Mouse (Mus musculus) lung, embryonic 15.5 days (tissue): ENCODE measurements around the gene Klf12. TPM values are rescaled to one million over a fixed set of nuclear protein-coding genes. Genes with fewer than 3 reads are reported as not detected.

Experiments used
- ATAC-seq: fragments of 200-750 bp; cut with Nextera tagmentation; 2 replicates; pipeline ENCODE4 v1.8.0; 2017; ENCODE audit warnings: moderate number of reproducible peaks, borderline replicate concordance; ENCODE audit not compliant: low FRiP score, low TSS enrichment; ENCODE audit errors: extremely low read depth
- H3K27ac ChIP-seq: fragments of 300-500 bp; sonication (generic); 2 replicates; pipeline ENCODE4 v1.5.1; 2015; ENCODE audit warnings: moderate library complexity, mild to moderate bottlenecking, inconsistent platforms
- H3K27me3 ChIP-seq: fragments of 300-500 bp; sonication (generic); 2 replicates; pipeline ENCODE4 v1.6.1; 2015; ENCODE audit warnings: inconsistent platforms
- H3K36me3 ChIP-seq: fragments of 300-500 bp; sonication (generic); 2 replicates; pipeline ENCODE4 v1.6.1; 2015; ENCODE audit warnings: inconsistent platforms
- H3K4me1 ChIP-seq: fragments of 300-500 bp; sonication (generic); 2 replicates; pipeline ENCODE4 v1.6.1; 2015; ENCODE audit warnings: inconsistent platforms
- H3K4me2 ChIP-seq: fragments of 300-500 bp; sonication (generic); 2 replicates; pipeline ENCODE4 v1.6.1; 2015; ENCODE audit warnings: inconsistent platforms, mild to moderate bottlenecking, moderate library complexity
- H3K4me3 ChIP-seq: fragments of 300-500 bp; sonication (generic); 2 replicates; pipeline ENCODE4 v1.5.1; 2015; ENCODE audit warnings: mild to moderate bottlenecking, inconsistent platforms
- H3K9ac ChIP-seq: fragments of 300-500 bp; sonication (generic); 2 replicates; pipeline ENCODE4 v1.6.1; 2015; ENCODE audit warnings: inconsistent platforms
- H3K9me3 ChIP-seq: fragments of 300-500 bp; sonication (generic); 2 replicates; pipeline ENCODE4 v1.6.1; 2016; ENCODE audit warnings: inconsistent platforms
- WGBS: fragments of 180-500 bp; shearing (Covaris S2); methylation state at CpG from one replicate; pipeline ENCODE4 v1.1.7; 2015; 5-methylcytosine and 5-hydroxymethylcytosine counted together
- polyA plus RNA-seq: library from polyadenylated mRNA; unstranded; fragments of >200 nt; fragmentation: Nextera tagmentation; extraction: Ambion mirVana; gene quantifications from 2 replicates; pipeline ENCODE4 v1.2.1, GENCODE M21; 2015

Gene Klf12
- polyA plus RNA-seq, 1 experiment from 2014 or later: 11.6 TPM

DNA sequence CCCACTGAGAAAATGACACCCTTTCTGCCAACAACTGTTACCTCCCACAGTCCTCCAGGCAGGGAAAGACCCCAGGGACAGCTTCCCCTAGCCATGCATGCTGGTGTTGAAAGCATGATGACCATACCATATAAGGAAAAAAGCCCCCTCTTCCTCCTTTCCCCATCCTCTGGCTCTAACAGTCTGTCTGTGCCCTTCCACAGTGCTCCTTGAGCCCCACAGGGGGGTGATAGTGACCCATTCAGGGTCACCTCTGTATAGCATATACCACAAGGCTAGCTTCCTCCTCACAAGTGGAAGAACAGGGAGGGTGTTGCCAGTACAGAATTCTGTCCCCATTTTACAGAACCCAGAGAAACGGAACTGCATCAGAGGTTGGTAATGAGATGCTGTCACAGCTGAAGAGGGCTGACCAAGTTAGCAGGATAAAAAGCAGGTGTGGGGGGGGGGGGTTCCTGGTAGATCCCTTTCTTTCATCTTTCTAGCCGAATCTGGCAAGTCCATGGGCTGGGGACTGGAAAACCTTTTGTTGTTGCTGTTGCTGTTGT lies 214.9 kb downstream of the Klf12 start:
- Histone ChIP-seq H3K27me3 (no peaks in the 10 kb centered on the region), H3K36me3 (no peaks in the 10 kb centered on the region), H3K4me2 (no peak overlapping the region), H3K9me3 (no peaks in the 10 kb centered on the region), H3K27ac (no peak overlapping the region), H3K4me1 (0 out of 2 replicates have a peak, but pooled peaks cover 6% of the 10 kb centered on the region), H3K4me3 (no peak overlapping the region), H3K9ac (no peak overlapping the region)
- no peak for ATAC-seq
- 58% methylated on average over 2 of the region's 2 CpGs for WGBS

DNA sequence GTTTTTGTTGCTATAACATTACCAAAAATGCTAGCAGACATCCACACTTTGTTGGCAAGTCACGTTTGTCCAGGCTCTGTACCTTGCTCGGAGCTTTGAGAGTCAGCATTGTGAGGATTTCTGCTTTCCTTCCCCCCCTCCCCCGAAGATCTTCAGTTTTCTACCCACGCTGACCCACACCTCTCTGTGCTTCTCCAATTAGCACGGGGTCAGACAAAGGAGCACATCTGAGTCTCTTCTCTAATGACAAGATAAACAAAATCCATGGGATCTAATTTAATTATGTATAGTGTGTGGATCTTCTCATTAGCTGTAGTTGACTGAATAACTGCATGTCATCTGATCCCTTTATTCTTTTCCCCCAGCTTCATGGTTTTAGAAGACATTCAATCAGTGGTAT lies 215.8 kb downstream of the Klf12 start:
- H3K27me3 ChIP-seq: no peaks in the 10 kb centered on the region
- H3K4me3 ChIP-seq: no peak overlapping the region
- WGBS: 49% methylated on average over 5 of the region's 5 CpGs
- H3K27ac ChIP-seq: no peak overlapping the region
- ATAC-seq: no peak
- no peaks in the 10 kb centered on the region for H3K9me3 ChIP-seq
- no peak overlapping the region for H3K4me2 ChIP-seq
- H3K36me3 ChIP-seq: no peaks in the 10 kb centered on the region
- 0 out of 2 replicates have a peak, but pooled peaks cover 6% of the 10 kb centered on the region for H3K4me1 ChIP-seq
- no peak overlapping the region for H3K9ac ChIP-seq

DNA sequence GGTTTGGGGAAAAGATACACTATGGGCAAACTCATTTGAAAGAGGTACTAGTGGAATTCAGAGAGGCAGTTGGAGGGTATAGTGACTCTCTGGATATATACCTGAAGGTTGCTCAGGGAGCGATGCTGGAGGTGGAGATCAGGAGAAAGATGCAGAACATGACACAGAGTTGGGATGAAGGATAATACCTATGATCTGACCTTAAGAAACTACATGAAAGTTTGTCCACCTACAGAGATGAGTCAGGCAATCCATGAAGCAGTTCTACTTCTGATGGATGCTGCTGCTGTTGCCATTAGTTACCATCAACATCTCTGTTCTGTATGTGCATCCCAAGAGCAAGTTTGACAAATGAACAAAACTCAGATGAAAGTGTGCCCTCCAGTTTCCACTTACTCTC lies 222.0 kb downstream of the Klf12 start:
- Histone ChIP-seq H3K4me3 (no peak overlapping the region), H3K27ac (no peak overlapping the region), H3K9ac (no peak overlapping the region), H3K9me3 (no peaks in the 10 kb centered on the region), H3K27me3 (no peaks in the 10 kb centered on the region), H3K4me2 (no peak overlapping the region), H3K4me1 (no peaks in the 10 kb centered on the region), H3K36me3 (no peaks in the 10 kb centered on the region)
- WGBS: 94% methylated on average over 1 of the region's 1 CpGs
- ATAC-seq: no peak

DNA sequence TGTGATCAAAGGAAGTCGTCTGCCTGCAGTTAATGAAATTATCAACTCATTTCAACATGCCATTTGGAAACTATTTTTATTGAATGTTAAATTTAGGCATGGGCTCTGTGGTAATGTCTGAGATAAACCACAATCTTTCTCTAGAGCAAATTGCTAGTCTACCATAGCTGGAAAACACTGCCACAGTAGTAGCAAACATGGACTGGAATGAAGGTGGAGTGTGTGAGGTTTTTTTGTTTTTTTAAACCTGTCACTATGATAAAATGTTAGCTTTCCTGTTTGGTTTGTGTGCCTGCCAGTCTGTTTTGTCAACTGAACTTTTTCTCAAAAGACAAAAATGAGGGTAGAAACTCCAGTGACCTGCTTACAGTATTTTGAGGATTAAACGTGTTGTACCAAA lies 230.3 kb downstream of the Klf12 start:
- no peak overlapping the region for H3K9ac ChIP-seq
- 71% methylated on average over 2 of the region's 2 CpGs for WGBS
- no peaks in the 10 kb centered on the region for H3K9me3 ChIP-seq
- H3K4me2 ChIP-seq: no peak overlapping the region
- H3K4me1 ChIP-seq: no peaks in the 10 kb centered on the region
- no peak overlapping the region for H3K4me3 ChIP-seq
- no peak overlapping the region for H3K27ac ChIP-seq
- ATAC-seq: no peak
- H3K36me3 ChIP-seq: no peaks in the 10 kb centered on the region
- no peaks in the 10 kb centered on the region for H3K27me3 ChIP-seq

DNA sequence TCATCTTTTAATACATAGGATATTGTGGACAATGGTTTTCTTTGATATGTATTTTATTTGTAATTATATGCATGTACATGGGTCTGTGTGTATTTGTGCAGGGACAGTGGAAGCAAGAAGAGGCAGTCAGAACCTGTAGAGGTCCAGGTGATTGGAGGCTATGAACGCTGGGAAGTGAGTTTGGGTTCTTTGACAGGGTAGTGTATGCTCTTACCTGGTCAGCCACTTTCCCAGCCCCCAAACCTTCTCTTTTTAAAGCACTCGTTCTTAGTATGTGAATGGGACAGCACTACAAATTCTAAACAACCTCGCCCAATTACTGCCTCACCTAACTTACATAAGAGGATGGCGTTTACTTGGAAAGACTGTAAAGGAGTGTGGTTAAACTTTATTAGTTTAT lies 231.0 kb downstream of the Klf12 start:
- no peaks in the 10 kb centered on the region for H3K9me3 ChIP-seq
- no peak overlapping the region for H3K27ac ChIP-seq
- no peaks in the 10 kb centered on the region for H3K27me3 ChIP-seq
- no peaks in the 10 kb centered on the region for H3K4me1 ChIP-seq
- no peaks in the 10 kb centered on the region for H3K36me3 ChIP-seq
- H3K4me3 ChIP-seq: no peak overlapping the region
- no peak for ATAC-seq
- no peak overlapping the region for H3K9ac ChIP-seq
- H3K4me2 ChIP-seq: no peak overlapping the region
- 80% methylated on average over 4 of the region's 4 CpGs for WGBS

DNA sequence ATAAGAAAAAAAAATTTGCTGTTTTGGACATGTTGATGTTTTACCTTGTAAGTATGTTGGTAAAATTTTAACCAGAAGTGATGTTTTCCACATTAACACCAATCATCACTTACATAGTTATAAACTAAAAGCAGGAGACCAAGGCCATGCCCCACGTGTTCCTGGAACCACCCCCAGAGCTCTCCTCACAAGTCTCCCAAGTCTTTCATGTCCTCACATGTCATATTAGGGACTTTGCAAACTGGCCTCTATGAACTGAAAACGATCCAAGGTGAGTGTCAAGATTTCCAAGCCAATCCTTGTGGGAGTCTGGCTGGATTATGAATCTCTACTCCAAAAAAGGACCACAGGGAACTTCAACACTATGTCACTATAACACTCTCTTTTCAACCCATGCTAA lies 231.6 kb downstream of the Klf12 start:
- Histone ChIP-seq H3K27me3 (no peaks in the 10 kb centered on the region), H3K4me3 (no peak overlapping the region), H3K27ac (no peak overlapping the region), H3K4me2 (no peak overlapping the region), H3K9me3 (no peaks in the 10 kb centered on the region), H3K4me1 (no peaks in the 10 kb centered on the region), H3K9ac (no peak overlapping the region), H3K36me3 (no peaks in the 10 kb centered on the region)
- 79% methylated on average over 2 of the region's 2 CpGs for WGBS
- ATAC-seq: no peak

DNA sequence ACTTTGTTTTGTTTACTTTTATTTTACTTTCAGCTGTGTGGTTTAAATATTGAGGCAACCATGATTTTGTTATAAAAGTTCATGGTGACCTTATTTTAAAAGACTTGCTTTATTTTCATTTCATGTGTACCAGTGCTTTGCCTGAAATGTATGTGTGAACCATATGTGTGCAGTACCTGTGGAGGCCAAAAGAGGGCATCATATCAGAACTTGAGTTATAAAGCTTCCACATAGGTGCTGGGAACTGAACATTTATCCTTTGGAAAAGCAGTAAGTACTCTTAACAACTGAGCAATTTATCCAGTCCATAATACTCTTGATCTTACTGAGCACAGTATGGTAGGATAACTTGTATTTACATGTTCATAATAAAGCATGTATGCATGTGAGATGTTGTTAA lies 239.0 kb downstream of the Klf12 start:
- Histone ChIP-seq H3K27ac (no peak overlapping the region), H3K4me2 (no peak overlapping the region), H3K4me3 (no peak overlapping the region), H3K27me3 (no peaks in the 10 kb centered on the region), H3K4me1 (no peaks in the 10 kb centered on the region), H3K9ac (no peak overlapping the region), H3K9me3 (no peaks in the 10 kb centered on the region), H3K36me3 (no peaks in the 10 kb centered on the region)
- ATAC-seq: no peak

DNA sequence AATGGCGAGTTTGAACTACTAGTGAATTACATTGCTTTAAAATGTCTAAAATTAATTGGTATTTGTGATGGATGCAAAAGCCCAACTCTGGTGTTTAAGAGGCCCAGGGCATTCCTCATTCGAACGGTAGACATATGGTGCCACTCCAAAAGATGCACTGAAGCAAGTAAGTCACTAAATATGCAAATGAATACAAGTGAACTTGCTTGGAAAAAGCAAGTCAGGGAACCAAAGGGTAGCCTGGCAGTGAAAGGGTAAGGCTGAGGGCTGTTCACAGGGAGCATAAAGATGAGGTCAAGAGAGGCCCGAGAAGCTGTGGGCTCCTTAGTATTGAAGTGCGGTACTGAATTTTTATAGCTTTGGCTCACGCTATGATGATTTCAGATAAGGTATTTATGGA lies 242.7 kb downstream of the Klf12 start:
- H3K4me1 ChIP-seq: no peaks in the 10 kb centered on the region
- H3K36me3 ChIP-seq: no peaks in the 10 kb centered on the region
- H3K27me3 ChIP-seq: no peaks in the 10 kb centered on the region
- no peak overlapping the region for H3K4me2 ChIP-seq
- ATAC-seq: no peak
- no peak overlapping the region for H3K27ac ChIP-seq
- WGBS: 77% methylated on average over 6 of the region's 6 CpGs
- no peak overlapping the region for H3K4me3 ChIP-seq
- no peak overlapping the region for H3K9ac ChIP-seq
- H3K9me3 ChIP-seq: no peaks in the 10 kb centered on the region

DNA sequence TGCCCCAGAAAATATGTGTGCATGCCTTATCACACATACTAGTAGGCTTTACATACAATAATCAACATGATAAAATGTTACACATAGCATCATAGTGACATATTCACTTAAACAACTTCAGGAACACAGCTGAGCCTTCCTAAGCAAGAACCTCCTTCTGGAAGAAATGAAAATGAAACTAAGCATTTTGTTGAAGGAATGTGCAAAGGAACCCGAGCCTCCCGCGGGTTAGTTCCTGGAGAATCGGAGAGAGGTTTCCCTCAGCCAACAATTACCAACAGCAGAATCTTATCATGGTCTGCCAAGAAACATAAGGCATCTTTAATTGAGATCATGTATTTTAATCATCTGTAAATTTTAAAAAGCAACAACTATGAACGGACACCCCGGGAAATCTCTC lies 257.8 kb downstream of the Klf12 start:
- Histone ChIP-seq H3K27me3 (no peaks in the 10 kb centered on the region), H3K4me1 (no peaks in the 10 kb centered on the region), H3K9ac (no peak overlapping the region), H3K9me3 (no peaks in the 10 kb centered on the region), H3K27ac (no peak overlapping the region), H3K36me3 (peaks cover 1% of the 10 kb centered on the region; the same call in 1 of the 2 replicates), H3K4me2 (no peak overlapping the region), H3K4me3 (no peak overlapping the region)
- no peak for ATAC-seq
- WGBS: 74% methylated on average over 6 of the region's 6 CpGs

DNA sequence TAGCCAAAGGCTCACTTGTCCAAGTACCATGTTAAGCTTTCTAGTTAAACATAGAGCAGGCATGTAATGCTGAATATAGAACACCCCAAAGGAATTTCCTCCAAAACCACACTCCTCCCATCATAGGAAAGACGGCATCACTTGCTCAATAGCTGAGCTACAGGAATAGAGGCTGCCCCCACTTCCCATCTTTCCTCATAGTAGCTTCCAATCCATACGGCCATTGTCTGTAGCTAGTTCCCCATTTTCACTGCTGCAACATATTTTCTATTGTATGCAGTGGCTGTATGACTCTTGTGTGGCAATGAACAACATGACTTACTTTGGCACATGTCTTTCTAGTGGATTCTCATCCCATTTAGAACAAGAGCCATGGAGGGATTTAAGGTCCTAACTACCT lies 267.3 kb downstream of the Klf12 start:
- Histone ChIP-seq H3K4me2 (no peak overlapping the region), H3K4me1 (no peaks in the 10 kb centered on the region), H3K9ac (no peak overlapping the region), H3K4me3 (no peak overlapping the region), H3K27me3 (no peaks in the 10 kb centered on the region), H3K9me3 (no peaks in the 10 kb centered on the region), H3K36me3 (peaks cover 4% of the 10 kb centered on the region; the same call in 1 of the 2 replicates), H3K27ac (no peak overlapping the region)
- ATAC-seq: no peak
- 89% methylated on average over 2 of the region's 2 CpGs for WGBS

DNA sequence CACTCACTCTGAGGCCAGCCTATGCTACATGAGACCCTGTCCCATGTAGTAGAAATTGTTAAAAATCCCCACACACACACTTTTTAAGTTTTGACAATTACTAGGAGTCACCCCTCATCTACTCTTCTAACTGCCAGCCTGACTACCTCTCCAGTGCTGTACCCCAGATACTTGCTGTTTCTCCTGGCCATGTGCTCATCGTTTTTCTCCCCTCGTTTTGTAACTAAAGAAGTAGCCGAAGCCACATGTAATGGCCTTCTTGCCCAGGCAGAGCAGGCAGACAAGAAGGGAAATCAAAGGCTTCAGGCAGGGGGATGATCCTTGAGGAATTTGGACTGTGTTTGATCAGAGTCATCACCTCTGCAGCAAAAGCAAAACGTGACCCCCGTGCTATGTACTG lies 274.0 kb downstream of the Klf12 start:
- Histone ChIP-seq H3K4me1 (no peaks in the 10 kb centered on the region), H3K27ac (no peak overlapping the region), H3K9me3 (no peaks in the 10 kb centered on the region), H3K4me3 (no peak overlapping the region), H3K9ac (no peak overlapping the region), H3K27me3 (no peaks in the 10 kb centered on the region), H3K36me3 (no peaks in the 10 kb centered on the region), H3K4me2 (no peak overlapping the region)
- ATAC-seq: no peak
- WGBS: 54% methylated on average over 5 of the region's 5 CpGs

DNA sequence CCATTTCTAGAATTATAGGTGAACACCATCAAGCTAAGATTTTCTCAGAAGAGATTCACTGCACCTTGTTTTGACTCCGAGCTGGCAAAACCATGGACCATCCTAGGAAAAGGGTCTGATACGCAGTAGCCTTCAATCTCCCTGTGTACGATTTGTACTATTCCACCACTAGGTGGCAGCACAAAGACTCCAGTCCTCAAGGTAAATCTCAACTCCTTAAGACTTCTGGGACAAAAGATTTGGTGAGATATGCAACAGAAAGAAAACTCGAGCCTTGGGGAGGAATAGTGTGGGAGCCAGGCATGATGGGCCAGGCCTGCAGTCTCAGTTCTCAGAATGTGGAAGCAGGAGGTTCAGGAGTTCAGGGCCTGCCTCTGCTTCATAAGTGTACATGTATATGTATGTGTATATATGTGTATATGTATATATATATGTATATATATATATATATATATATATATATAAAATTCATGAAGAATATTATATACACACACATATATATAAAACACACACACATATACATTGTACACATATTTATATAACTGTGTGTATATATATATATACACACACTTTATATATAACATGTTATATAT lies 274.6 kb downstream of the Klf12 start:
- ATAC-seq: no peak
- no peak overlapping the region for H3K4me2 ChIP-seq
- no peak overlapping the region for H3K4me3 ChIP-seq
- no peak overlapping the region for H3K27ac ChIP-seq
- WGBS: 40% methylated on average over 4 of the region's 4 CpGs
- H3K36me3 ChIP-seq: no peaks in the 10 kb centered on the region
- H3K9me3 ChIP-seq: no peaks in the 10 kb centered on the region
- H3K4me1 ChIP-seq: no peaks in the 10 kb centered on the region
- no peaks in the 10 kb centered on the region for H3K27me3 ChIP-seq
- no peak overlapping the region for H3K9ac ChIP-seq

DNA sequence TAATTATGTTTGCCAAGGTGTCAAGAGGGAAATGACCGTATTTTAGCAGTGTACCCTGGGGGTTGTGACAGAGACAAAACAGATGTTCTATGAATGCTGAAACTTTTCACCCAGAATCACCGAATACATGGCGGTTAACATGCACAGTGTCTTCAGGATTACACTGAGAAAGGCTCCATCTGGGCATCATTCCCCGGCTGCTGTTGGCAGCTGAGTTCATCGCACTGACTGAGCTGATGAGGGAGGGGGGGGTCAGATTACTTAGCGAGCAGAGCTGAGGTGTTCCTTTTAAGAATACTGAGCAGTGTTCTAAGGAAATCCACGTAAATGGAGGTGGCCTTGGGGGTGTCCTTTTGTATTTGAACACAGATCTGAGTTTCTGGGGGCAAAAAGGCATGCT lies 301.0 kb downstream of the Klf12 start:
- no peaks in the 10 kb centered on the region for H3K9me3 ChIP-seq
- no peak overlapping the region for H3K27ac ChIP-seq
- H3K9ac ChIP-seq: no peak overlapping the region
- H3K4me2 ChIP-seq: no peak overlapping the region
- ATAC-seq: no peak; the same call in 1 of the 2 replicates
- H3K4me3 ChIP-seq: no peak overlapping the region
- peaks cover 3% of the 10 kb centered on the region; the same call in 1 of the 2 replicates for H3K36me3 ChIP-seq
- H3K4me1 ChIP-seq: no peaks in the 10 kb centered on the region
- 37% methylated on average over 7 of the region's 7 CpGs for WGBS
- no peaks in the 10 kb centered on the region for H3K27me3 ChIP-seq
